Mouse (Mus musculus): ENCODE results near the gene 2510002D24Rik. TPM values are rescaled to one million over a fixed set of nuclear protein-coding genes. Genes with fewer than 3 reads are reported as not detected.

2510002D24Rik gene
- total RNA-seq (2021): 10 to 100 TPM; 17.9 to 24.1 TPM
- long read RNA-seq, experiment 1, transcript 2510002D24Rik-203 (2 exons, 930 nt): minor isoform, 9 of 42 reads
- long read RNA-seq, experiment 1, transcript 2510002D24Rik-201 (3 exons, 1,281 nt): major isoform, 31 of 42 reads
- long read RNA-seq, experiment 1, partial matches to known transcripts: 0 of 42 reads
- long read RNA-seq, experiment 1, other reads (novel, unspliced or antisense): 1 of 42 reads
- long read RNA-seq, experiment 2, transcript 2510002D24Rik-201 (3 exons, 1,281 nt): major isoform, 23 of 27 reads
- long read RNA-seq, experiment 2, partial matches to known transcripts: 0 of 27 reads
- long read RNA-seq, experiment 2, other reads (novel, unspliced or antisense): 0 of 27 reads

DNA sequence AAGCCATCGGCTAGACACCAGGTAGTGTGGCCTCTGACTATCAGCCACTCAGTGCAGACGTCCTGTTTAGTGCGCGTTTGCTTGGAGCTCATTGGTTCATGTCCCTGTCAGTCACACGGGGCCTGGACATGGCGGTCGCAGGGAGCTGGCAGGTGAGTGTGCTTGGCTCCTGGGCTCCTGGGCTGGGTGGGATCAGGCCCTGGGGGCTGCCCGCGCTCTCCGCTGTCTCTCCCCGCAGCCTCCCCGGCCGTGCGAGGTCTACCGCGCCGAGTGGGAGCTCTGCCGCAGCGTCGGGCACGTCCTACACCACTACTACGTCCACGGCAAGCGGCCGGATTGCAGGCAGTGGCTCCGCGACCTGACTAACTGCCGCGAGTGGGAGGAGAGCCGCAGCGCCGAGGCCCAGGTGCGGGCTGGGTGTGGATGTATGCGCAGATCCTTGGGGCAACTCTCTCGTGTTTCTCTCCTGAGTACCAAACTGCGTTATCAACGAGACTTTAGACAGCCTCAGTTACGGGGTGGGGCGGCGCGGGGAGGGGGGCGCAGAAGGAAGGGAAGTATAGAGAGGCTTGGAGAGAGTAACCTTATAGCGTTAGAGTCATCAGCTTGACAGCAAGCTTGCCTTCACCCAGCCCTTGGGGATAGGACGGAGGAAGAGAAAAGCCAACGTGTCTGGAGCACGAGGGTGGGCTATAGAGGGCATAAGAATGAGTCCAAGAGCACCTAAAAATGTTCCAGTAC, at the start of gene 2510002D24Rik, which contains the start of gene Gm28539:
Gene 2510002D24Rik, plus strand, starts transcription at position 111 of the 741 bp plus-strand sequence.
Gene Gm28539, plus strand, starts transcription at position 117 of the 741 bp plus-strand sequence.
- DNase-seq: peak; percentile 95

DNA sequence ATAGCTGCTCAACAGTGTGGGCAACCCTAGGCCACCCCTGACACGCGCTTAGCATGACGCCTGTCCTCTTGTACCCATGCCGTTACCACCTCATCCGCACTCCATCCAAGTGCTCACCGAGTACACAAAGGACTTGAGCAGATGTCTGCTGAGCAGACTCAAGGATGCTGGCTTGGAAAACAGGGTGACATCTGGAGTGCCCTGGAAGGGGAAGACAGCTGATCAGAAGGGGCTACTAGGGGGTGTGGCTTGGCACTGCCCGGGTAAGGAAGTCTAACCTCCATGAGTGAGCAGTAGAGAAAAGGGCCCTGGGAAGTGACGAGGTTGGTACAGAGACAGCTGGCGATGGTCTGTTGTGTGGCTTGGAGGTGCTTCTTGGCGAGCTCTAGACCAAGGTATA, 49.7 kb upstream of the 2510002D24Rik start:
- no peak for DNase-seq

DNA sequence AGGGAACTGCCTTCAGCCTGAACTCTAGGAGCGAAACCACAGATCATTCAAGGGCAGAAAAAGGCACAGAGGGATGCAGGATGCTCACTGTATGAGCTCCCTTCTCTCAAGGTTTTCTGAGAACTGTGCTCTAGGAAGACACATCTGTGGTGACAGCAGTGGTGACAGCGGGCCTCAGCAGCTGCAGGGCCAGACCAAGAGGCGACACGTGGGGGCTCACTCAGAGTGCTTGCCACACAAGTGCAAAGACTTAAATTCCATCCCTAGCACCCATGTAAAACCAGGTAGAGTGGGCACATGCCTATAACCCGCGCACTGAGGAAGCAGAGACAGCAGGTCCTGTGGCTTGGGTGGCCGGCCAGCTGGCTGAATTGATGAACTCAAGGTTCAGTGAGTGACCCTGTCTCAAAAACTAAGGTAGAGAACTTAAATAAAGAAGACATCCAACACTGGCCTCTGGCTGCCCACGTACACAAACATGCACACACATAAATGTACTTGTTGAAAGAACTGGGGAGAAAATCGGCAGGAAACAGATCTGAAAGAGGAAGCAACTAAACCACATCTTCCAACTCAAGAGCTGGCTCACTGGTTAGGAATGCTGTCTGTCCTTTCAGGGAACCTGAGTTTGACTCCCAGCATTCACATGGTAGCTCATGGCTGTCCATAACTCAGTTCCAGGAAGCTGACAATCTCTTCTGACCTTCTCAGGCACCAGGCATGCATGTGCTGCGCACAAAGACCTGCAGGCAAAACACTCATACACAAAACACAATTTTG, 47.6 kb upstream of the 2510002D24Rik start:
- no peak for DNase-seq

DNA sequence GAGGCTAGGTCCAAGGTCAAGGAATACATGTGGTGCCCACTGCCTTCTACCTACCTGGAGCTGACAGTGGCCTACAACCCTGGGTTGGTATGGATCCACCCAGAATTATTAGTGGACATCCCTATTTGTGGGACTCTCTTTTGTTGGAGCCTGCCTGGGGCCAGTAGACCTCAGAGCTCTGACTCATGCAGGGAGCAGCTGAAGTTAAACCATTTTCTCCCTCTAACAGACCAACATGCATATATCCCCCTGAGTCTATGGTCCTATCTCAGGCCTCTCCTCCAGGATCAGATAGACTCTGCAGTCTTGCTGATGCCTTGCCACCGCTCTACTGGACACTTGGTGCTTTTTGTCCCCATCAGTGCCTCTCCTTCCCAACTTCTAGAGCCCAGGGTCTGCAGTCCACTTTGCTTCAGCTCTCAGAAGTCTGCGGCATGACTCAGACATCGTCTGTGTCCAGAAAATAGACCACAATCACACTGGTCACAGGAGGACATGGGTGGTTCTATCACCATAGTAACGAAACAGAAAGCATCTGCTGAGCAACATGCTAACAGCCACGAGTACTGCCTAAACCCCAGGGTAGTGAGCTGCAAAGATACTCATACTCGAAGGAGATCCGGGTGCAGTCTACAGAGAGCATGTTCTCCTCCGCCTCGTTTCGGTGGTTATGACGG, 41.0 kb upstream of the 2510002D24Rik start:
- DNase-seq: no peak

DNA sequence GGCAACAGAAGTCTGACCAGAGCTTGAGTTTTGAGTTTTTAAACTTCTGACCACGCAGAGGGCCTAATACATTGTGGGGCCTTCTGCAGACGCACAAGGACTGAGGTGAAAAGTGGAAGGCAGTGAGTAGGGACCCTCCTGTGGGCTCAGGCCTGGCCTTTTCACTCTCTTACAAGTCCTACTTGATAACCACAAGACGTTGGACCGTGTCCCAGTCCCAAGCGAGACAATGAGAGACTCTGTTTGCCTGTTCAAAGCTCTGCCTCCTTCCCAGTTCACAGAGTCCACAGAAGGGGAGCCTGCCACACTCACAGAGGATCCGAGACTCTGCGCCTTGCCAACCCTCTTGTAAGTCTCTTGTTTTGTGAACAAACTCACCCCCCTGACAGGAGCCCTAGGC, 39.7 kb upstream of the 2510002D24Rik start:
- DNase-seq: no peak

DNA sequence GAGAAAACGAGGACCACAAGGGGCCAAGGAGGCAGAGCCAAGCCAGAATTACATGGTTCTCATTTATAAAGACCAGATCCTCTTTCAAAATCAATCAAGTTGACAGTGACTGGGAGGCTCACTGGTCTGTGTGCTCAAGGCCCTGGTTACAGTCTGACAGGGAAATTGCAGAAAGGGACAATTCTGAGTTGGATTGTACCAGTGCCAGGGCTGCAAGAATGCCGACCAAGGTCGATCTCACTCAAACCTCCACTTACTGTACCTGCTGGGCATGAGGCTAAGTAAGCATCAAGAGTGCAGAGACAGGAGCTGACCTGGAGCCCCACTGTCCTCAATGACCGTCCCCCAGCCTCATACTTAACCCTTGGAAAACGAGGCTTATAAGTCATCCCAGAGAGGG, 38.2 kb upstream of the 2510002D24Rik start:
- DNase-seq: no peak

DNA sequence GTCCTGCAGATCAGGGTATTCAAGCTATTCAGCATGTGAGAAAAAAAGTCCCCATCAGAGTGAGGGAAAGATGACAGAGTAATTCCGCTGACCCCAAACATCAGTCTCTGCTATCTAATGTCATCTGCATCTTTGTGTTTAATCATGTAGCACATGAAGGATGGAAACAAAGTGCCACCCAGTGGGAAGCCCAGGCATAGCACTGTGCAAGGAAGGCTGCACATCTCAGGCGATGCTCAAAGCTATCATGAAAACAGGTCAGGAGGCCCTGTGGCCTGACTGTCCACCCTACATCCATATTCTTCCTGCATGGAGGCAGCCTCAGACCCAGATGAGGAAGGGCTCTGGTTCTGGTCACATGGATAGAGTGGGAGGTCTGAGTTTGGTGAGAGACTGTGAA, 37.5 kb upstream of the 2510002D24Rik start:
- DNase-seq: peak; percentile 77

DNA sequence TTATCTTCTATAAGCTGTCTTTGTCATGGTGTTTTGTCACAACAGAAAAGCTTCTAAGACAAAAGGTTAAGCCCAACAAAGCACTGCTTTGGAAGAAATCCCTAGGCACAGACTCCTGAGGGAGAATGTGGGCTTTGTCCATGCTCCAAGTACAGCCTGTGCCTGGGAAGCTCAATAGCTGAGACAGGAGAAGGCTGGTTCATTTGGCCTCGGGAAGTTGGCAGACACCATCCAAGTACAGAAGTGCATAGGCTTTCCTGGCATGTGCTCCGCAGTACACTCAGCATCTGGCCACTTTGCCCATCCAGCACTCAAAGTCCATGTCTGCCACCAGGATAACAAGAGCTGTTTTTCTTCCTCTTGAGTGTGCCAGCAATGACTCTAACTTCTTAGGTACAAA, 30.6 kb upstream of the 2510002D24Rik start:
- DNase-seq: peak; percentile 51

DNA sequence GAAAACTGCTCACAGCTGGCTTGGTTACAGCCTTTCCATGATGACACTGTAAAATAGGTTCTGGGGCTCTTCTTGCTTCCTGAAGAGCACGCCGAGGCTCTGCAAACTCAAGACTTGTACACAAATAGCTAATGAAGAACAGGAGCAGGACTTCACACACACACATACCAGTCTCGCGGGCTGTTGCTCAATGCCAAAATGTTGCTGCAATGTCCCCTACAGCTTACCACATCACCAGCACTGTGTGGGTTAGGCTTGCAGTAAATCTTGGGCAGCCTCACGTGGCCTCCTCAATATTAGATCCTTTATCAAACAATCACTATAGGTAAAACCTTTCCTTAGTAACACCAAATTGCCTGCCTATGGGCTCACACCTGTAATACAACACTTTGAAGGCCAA, 27.4 kb upstream of the 2510002D24Rik start:
- DNase-seq: peak; percentile 30

DNA sequence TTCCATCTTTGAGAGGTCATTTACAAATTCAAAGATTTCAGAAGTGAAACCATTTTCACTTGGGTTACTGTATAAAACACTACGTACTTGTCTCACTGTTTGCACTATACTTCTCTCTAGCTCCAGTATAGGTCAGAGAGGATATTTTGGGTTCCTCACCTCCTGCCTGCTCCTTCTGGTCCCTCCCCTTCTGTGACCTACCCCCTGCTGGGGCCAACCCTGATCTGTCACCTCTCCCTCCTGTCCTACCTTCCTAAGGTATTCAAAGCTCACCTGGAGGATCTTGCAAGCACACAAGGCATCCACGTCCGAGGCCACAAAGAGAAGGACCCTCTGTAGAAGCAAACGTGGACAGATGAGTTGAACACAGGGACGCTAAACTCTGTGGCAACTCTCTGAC, 25.3 kb upstream of the 2510002D24Rik start:
- DNase-seq: no peak

DNA sequence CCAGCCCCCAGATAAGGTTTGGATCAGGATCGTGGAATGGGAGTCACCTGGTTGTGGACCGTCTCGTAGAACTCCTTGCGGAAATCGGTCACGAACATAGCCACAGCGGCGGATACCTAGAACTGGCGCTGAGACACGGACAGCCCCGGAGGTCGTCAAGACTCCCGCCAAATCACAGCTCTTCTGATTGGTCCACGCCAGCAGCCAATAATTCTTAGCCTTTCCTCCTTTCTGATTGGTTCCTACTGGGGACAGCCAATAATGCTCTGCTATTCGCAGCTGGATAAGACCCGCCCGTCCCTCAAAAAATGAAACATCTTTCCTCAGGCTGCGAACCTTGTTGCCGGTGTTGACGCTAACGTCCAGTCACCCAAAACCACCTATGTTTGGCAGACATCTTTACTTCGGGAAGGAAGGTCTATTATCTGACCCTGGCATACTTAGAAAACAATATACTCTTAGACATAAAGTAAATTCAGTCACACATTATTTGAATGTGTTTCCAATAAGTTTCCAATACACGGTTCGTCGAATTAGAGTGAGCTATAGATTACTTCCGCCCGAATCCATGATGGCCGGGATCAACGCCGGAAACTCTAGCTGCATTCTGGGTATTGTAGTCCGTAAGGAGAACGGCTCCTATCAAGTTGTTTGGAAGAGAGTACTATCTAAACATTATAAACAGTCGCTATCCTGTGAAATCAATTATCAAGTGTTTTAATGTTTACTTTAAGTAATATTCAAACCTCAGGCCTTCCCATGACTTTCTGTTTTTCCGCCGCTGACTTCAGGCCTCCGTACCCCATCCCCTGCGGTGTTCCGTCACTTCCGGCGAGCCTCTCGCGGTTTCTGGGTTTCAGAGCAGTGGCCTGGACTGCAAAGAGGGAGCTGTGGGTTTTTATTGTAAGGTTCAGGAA, 24.7 kb upstream of the 2510002D24Rik start, which contains the start of the genes Ufd1 and Cdc45:
Gene Ufd1, plus strand, starts transcription at position 312 of the 917 bp plus-strand sequence.
Gene Cdc45, minus strand, starts transcription at position 520 of the 917 bp plus-strand sequence.
- peak; percentile 92 for DNase-seq

DNA sequence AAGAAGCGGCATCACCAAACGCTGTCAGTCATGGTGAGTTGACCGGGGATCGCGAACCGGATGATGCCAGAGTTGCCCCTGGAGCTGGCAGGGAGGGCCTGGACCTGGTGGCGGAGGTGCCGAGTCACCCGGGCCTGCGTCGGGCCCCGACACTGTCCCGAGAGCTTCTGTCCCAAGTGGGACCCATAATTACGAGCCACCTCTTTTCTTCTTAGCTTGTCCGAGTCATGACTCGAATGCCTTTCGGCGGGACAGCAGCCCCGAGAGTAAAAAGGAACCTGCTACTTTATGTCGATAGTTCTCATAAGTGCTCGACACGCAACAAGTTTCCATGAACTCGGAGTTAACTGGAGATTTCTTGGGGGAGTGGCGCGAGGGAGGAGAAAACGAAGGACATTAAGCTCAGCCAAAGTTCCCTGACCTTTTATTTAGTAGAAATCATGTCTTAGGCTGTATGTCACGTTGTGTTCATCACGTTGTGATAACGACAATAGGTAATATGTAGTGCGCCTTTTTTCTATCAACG, 23.9 kb upstream of the 2510002D24Rik start:
- DNase-seq: no peak

DNA sequence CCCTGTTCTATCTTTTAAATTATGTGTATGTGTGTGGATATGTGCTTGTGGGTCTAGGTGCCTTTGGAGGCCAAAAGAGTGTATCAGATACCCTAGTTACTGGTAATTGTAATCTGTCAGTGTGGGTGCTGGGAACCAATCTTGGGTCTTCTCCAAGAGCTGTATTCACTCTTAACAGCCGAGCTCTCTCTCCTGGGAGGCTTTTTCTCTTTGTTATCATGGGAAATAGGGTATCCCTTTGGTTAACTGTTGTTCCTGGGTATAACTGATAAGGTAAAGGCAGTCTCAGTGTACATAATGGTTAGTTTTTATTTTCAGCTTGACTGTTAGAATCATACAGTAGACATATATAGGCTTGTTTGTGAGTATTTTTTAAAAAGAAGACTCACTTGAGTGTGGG, 14.0 kb upstream of the 2510002D24Rik start:
- DNase-seq: no peak

DNA sequence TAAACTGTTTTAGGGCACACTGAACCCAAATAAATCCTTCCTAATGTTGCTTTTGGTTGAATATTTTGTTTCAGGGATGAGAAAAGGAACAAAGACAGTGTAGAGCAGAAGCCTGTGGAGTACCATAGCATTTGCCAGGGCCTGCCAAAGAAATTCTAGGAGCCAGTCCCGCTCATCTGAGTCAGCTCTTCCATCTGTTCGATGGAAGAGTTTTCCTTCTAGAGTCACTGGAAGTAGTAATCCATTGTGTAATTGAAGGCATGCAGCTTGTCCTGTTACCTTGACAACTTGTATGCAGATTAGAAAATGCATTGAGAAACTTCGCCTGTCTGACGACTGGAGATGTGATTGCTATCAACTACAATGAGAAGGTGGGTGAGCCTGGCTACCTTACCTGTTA, 13.5 kb upstream of the 2510002D24Rik start:
- DNase-seq: no peak

DNA sequence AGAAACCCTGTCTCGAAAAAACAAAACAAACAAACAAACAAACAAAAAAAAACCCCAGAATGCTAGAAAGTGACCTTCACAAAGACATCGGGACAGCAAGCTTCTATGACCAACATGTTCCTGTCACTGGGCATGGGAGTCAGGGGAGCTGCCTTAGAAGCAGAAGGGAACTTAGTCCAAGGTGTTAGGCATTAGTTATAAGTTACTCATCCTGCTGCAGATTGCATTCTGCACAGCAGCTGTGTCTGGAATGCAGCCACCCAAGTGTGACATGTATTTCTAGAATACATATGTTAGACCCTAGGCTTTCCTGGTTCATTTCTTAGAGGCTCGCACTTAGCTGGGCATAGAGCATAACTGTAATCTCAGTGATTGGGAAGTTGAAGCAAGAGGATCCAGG, 7.7 kb upstream of the 2510002D24Rik start:
- no peak for DNase-seq

DNA sequence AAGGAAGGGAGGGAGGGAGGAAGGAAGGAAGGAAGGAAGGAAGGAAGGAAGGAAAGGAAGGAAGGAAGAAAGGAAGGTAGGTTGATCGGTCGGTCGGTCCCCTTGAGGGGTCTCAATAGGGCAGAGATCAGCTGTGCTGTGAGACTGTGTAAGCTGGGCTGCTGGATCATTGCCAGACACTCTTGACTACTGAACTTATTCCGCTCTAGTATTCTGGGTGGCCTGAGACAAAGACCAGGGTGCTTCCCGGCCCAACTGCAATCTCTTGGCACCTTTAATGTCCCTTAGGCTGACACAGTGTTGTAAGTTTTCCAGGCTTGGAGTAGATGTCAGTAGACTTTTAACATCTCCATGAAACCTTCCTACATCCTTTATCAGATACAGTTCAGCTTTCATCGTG, 7.3 kb upstream of the 2510002D24Rik start:
- no peak for DNase-seq

DNA sequence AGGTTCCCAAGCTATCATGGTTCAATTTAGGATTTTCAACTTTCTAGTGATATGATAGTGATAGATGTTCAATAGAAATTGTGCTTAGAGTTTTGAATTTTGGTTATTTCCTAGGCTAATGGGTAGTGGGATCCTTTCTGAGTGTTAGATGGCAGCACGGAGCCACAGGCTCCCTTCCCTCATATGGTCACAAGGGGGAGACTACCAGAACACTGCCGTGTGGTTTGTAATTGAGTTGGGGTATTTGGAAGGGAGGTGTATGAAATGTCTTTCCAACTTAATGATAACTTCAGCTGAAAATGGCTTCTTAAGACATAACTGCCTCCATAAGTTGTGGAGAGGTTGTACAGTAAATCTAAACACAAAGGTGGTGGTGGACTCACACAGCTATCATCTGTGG, 2.9 kb upstream of the 2510002D24Rik start:
- no peak for DNase-seq

DNA sequence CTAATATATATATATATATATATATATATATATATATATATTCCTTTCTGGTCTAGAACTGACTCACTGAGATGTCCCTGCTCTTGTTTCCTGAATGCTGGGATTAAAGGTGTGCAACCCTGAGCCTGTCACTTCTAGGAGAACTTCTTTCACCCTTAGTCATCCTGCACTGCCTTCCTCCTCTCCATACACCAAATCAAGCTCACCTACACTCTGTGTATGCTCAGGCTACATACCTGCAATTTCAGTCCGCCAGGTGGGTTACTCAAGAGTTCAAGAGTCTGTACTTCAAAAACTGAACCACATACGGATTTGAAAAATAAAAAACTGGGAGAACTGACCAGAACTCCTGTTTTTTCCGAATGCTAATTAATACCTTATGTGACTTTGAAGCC, 308 bp upstream of the 2510002D24Rik start:
- no peak for DNase-seq

DNA sequence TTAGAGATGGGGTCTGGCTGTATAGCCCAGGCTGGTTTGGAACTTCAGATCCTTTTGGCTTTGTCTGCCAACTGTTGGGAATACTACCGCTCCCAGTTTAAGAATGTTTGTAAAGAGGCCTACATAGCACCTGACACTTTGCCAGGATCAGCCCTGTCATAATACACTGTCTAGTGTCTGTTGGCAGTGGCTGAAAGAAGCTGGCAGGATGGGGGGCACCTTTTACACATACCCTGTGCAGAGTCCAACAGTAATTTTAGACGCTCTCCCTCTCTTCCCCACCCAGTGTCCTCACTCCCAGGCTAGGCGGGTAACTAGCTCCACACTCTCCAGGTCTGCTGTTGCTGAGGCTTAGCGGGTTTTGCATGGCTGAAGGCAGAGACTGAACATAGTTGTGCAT, 2.0 kb downstream of the 2510002D24Rik start:
- DNase-seq: no peak

DNA sequence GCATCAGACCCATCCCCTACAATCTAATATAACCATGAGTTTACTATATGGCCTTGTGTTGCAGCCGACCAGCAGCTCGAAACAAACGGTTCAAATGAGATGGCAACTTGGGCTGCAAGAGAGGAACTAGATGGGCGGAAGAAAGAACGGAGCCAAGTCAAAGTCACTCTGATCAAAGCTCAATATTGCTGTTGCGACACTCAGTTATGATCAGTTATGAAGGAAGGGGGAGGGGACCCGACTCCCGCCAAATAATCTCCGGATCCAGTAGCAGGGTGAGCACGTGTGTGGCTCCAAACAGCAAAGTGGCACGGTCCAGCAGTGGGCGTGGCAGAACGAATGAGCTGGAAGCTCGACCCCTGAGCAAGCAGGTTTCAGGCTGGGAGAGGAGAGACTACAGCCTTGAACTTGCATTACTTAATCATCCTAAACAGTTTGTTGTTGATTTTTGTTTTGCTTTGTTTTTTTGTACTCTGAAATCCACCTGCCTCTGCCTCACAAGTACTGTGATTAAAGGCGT, 10.0 kb downstream of the 2510002D24Rik start:
- DNase-seq: no peak

All from adrenal gland, postnatal 10 days (tissue).